Mouse (Mus musculus) T-helper 2 cell (primary cell): ENCODE results near the gene Diaph3.

Experiments used
- in situ Hi-C: fragments of 300-600 bp; cut with MboI, MseI; formaldehyde crosslinking; loops from one replicate; pipeline ENCODE4 v1.15.1; 2025; ENCODE audit warnings: high pct_unique_total_duplicates

The Diaph3 gene

DNA sequence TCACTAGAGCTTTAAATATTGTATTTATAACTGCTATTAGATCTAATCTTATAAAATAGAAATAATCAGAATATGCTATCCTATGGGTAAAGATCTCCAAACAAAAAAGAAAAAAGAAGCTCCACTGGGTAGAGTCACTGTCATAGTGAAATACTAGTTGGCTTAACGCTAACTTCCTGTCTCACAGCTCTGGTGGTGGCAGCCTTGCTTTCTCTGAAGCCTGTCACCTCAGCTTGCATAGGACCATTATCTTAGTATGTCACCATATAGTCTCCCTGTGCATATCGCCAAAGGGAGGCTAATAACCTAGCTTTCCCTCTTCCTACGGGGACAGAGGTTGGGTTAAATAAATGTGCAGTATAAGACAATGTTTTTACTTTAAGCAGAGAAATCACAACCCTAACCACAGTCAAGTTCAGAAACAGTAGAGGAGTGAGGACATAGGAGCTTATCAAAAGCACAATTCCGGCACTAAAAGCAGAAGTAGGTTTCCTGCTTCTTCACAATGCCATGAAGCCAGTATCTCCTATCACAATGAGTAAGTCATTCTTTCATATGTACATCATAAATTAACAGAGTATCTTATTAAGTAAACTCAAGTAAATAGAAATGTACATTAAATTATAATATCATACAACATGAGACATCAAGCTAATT, 293.8 kb downstream of the Diaph3 start:
- in situ Hi-C loops = no loop called here

- in situ Hi-C loops = no loop called here
Observed at GRCm38 (mm10) chr14:86844075-86844474, 297.0 kb downstream of the Diaph3 start.

DNA sequence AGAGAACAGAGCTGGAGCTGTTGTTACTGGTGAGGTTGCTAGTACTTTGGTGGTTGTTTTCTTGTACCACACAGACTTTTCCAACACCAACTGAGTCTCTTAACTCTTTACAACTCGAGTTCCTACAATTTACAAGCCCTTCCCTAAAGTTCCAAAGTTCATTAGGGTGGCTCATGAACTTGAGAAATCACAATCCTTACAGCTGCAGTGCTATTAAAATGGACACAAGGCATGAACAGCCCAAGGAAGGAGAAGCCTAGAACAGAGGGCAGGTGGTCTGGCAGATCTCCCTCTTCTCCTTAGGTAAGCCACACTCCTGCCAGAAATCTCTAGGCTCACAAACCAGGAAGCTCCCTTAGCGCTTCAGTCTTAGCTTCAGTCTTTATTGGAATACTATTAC, 303.4 kb downstream of the Diaph3 start:
- in situ Hi-C loops = no loop called here

GRCm38 (mm10) chr14:86834851-86835250, 306.2 kb downstream of the Diaph3 start:
- in situ Hi-C loops = no loop called here

- in situ Hi-C loops = no loop called here
Observed at GRCm38 (mm10) chr14:86834269-86834668, 306.8 kb downstream of the Diaph3 start.

DNA sequence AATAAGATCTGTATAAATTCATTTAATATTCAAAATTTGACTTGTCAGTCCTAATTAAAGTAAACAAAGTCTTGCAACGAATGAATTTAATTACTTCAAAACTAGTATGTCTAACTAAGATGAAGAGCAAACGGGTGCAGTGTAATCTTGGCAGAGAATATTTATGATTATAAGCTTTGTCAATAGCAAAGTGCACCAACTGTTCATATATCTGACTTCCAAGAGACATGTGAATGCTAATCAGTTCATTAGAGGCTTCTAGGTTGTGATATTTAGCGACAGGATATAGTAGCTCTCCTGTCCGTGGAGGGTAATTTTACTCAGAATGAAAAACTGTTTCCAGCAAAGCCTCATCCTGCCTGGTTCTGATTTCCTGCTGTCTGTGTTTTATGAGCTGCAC, 308.0 kb downstream of the Diaph3 start:
- in situ Hi-C loops = no loop called here

GRCm38 (mm10) chr14:86816246-86816645, 324.8 kb downstream of the Diaph3 start:
- in situ Hi-C loops = no loop called here

- in situ Hi-C loops = no loop called here
Observed at GRCm38 (mm10) chr14:86788880-86789641, 352.0 kb downstream of the Diaph3 start.

DNA sequence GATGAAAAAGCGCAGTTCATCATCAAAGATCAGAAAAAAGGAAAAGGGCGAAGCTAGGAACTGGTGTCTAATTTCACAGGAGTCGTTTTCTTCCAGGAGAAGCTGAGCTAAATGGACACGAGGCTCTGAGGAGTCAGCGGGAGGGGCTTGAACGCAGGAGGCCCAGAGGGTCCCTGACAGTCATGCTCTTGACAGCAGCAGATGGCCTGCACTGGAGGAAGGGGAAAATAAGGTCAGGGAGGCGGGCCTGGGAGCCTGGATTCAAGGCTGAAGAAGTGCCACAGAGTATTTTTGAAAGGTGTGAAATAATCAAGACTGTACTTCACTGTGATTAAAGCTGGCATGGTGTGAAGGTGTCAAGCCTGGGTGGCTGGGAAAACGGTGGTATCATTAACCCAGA, 354.2 kb downstream of the Diaph3 start:
- in situ Hi-C loops = no loop called here

DNA sequence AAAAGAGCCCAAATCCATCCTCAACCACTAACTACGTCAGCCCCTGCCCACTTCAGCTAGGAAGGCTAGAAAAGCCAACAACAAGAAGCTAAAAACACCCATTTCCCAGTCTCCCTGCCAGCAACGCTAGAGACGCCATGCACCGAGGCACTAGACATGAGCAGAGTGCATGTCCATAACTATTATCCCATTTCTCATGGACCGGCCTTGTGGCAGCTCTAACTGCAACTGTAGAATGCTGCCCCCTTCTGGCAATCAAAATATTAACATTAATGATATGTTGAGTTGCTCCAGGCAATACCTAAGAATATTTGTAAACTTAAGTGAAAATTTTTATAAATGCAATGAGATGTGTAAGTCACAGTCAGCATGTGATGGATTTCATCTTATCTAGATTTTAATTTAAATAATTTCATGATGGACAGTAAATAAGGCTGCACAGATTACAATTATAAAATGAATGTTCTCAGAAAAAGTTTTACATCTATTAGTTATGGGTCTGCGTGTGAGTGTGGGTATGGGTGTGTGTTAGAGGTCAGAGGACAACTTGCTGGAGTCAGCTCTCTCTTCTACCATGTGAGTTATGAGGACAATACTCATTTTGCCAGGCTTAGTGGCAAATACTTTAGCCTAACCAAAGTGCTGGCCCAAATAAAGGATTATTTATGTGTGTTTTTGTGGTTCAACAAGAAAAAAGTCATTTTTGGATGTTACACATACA, 359.3 kb downstream of the Diaph3 start:
- in situ Hi-C loops = no loop called here

GRCm38 (mm10) chr14:86773311-86773710, 367.7 kb downstream of the Diaph3 start:
- in situ Hi-C loops = loop anchor here (10.0 kb wide), 1 partner anchor 669 kb away; no protein-coding TSS in a partner anchor

- in situ Hi-C loops = loop anchor here (10.0 kb wide), 1 partner anchor 668 kb away; no protein-coding TSS in a partner anchor
Observed at GRCm38 (mm10) chr14:86772176-86773150, 368.6 kb downstream of the Diaph3 start.

- in situ Hi-C loops = no loop called here
Observed at GRCm38 (mm10) chr14:86764286-86764685, 376.7 kb downstream of the Diaph3 start.

- in situ Hi-C loops = no loop called here
Observed at GRCm38 (mm10) chr14:86757604-86758520, 383.2 kb downstream of the Diaph3 start.

DNA sequence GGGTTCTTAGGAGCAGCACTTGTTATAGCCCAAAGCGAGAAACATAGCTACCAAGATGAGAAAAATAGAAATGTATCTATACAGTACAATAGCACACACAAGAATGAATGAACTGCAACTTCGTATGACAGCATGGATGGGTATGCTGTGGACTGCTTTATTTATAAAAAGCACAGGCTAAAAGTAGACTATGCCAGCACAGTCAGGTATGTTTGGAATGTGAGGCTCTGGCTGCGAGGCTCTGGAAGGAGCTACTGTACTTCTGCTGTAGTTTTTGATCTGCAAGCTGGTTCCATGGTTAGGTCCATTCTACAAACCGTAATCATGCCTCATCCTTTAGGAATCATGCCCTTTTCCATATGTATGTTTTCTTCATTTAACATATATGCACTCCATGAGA, 383.9 kb downstream of the Diaph3 start:
- in situ Hi-C loops = no loop called here

GRCm38 (mm10) chr14:86750351-86750750, 390.7 kb downstream of the Diaph3 start:
- in situ Hi-C loops = no loop called here

DNA sequence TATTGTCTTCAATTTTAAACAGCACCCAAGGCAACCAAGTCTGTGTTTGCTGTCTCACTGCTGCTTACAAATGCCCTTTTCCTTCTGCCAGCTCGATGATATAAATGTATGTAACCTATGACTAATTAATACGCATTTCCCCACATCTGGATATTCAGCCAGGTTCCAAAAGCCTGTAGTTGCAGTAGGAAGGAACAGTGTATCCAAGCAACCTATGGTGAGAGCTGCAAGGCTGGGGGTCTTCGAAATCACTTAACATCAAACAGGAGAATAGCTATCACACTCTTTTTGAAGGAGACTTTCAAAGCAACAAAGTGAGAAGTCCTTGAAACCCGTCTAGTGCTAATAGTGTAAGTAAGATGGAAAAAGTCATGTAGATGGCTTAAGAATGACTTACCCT, 391.6 kb downstream of the Diaph3 start:
- in situ Hi-C loops = no loop called here

DNA sequence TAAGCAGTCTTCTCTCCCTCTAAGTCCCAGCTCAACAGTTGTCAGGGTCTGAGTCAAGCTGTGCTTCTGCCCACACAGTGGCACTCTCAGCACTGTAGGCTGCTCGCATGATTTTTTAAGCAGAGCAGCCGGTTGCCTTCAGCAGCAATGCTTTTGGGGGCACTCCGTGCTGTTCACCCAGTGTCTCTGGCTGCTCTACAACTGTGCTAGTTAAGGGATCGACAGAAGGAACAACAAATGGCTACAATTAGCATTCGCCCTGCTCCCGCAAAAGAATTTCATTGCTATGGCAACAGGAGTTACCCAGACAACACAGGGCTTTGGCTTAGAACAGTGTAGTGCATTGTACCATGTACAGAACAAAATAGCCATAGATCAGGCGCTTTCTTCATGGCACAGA, 392.2 kb downstream of the Diaph3 start:
- in situ Hi-C loops = no loop called here

DNA sequence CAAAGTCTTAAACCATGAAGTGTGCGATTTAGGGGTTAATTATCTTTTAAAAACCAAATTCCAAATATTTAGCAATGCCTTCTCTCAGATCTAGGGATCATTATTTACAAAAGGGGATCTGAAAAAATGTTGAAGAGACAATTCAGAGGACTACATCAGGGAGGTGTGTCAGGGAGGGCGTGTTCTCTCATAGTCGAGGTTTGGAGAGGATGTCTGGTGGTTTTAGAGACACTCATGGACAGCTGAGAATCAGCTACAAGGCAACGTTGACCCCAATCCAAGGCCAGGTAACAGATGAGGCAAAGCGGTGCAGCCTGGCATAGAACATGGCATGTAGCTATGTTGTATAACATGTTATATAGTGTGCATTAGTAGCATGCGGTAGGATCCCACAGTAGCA, 396.5 kb downstream of the Diaph3 start:
- in situ Hi-C loops = no loop called here

DNA sequence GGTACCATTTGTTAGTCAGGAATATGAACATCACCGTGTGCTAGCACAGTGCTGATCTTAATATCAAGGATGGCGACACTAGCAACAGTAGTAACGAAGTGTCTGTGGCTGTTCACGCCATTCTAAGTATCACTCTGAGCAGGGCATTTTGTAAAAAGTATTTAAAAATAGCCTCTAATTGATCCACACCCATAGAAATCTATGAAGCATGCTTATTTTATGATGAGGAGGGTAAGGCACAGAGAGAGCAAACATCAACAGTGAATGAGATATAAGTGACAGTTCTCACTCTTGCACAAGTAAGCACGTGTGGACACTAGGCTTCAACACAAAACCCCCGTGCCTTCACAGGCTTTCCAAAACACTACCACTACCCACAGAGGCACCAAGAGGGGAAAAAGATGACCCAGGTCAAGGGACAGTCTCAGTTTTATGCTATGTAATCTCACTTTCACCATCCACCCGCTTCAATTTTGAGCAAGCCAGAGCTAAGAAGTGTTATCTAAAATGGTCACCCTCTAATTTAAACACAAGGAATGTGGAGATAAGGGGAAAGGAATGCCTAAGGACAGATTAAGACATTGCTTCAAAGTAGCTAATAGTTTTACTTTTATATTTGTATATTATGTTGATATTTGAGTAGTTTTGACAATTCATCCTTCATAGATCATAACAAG, 399.0 kb downstream of the Diaph3 start:
- in situ Hi-C loops = no loop called here
